Comparison of ENCODE assay signal across 26 mouse cellular contexts in the genomic region with DNA sequence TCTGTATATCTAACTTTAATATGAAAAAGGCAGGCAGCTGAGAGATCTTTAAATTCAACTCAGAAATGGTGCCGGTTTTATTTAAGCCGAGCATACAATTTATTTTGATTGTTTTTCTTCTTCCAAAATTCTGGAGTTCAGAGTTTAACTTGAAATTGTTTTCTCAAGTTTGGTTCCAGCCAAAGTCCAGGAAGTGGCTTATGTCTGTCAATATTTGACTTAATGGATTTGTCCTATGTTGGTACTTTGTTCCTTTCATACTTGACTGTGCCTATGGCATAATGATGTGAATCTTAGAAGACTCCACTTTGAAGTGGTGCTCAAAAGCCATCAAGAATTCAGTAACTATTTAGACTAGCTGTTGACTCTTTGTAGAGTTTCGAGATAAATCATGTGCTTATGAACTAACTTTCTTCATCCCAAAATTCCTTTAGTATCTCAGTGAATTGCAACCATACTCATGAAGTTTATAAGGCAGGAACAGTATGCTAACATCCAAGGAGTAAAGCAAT.
DNase-seq lines count a peak whose midpoint lies in the region; ATAC-seq lines count a peak whose summit lies in the region.
"Had no signal": no experiment of that assay in that cellular context is flagged by ENCODE, and none has a peak within 500 bp of the region (broad histone marks: within the 10 kb centered on the region; RNA-seq: fewer than 3 reads in every experiment).

No protein-coding gene starts in this region.

- H3K4me1 ChIP-seq in lung, embryonic 15.5 days = peaks cover 3% of the 10 kb centered on the region; the same call in 1 of the 2 replicates
- H3K4me1 ChIP-seq: embryonic facial prominence, embryonic 12.5 days; embryonic facial prominence, embryonic 15.5 days; heart, embryonic 12.5 days; hindbrain, embryonic 13.5 days had no signal

- H3K27ac ChIP-seq in lung, embryonic 15.5 days = no peak overlapping the region
- H3K27ac ChIP-seq: embryonic facial prominence, embryonic 12.5 days; embryonic facial prominence, embryonic 15.5 days; gastrocnemius, adult 2 months; heart, embryonic 15.5 days; hindbrain, embryonic 10.5 days; hindbrain, embryonic 13.5 days had no signal

- 59% methylated on average over 3 of the region's 3 CpGs for WGBS in lung, embryonic 15.5 days

- no peaks in the 10 kb centered on the region for H3K36me3 ChIP-seq in lung, embryonic 15.5 days
- H3K36me3 ChIP-seq: embryonic facial prominence, embryonic 12.5 days; embryonic facial prominence, embryonic 15.5 days; heart, embryonic 15.5 days; hindbrain, embryonic 13.5 days had no signal

- ATAC-seq in lung, embryonic 15.5 days (ENCODE audit: borderline replicate concordance, extremely low read depth, low FRiP score, low TSS enrichment) = 0 out of 2 replicates have a peak, but pooled peaks have one; percentile 57
- ATAC-seq: CD4-positive, CD25-positive, alpha-beta regulatory T cell, adult 4 months; forebrain, embryonic 14.5 days; forebrain, postnatal 0 days had no signal

- no peak overlapping the region for H3K4me3 ChIP-seq in lung, embryonic 15.5 days
- H3K4me3 ChIP-seq: embryonic facial prominence, embryonic 12.5 days; embryonic facial prominence, embryonic 15.5 days; gastrocnemius, adult 2 months; heart, embryonic 12.5 days; heart, embryonic 15.5 days; hindbrain, embryonic 10.5 days; hindbrain, embryonic 13.5 days had no signal

- H3K9ac ChIP-seq in lung, embryonic 15.5 days = no peak overlapping the region
- H3K9ac ChIP-seq: embryonic facial prominence, embryonic 12.5 days; embryonic facial prominence, embryonic 15.5 days; forebrain, postnatal 0 days; heart, embryonic 12.5 days; heart, embryonic 15.5 days; hindbrain, embryonic 13.5 days had no signal

- peak; percentile 69 for DNase-seq in kidney, adult 9 months
- DNase-seq in kidney, postnatal 4 days = no peak
- DNase-seq in lung, postnatal 4 days = no peak
- peak; percentile 19 for DNase-seq in lung, postnatal 25 days (ENCODE audit: low spot score)
- DNase-seq in lung, adult 18-20 months = no peak
- DNase-seq: adrenal gland, adult 2 months; adrenal gland, postnatal 14 days; cerebellum, adult 11 months; cerebellum, adult 2 months; cerebellum, adult 9-11 months; cerebellum, postnatal 25 days; forebrain, postnatal 0 days; gastrocnemius, adult 2 months; gastrocnemius, postnatal 14 days; heart, adult 18-20 months; heart, postnatal 10 days; heart, postnatal 36 days had no signal

- no peaks in the 10 kb centered on the region for H3K9me3 ChIP-seq in lung, embryonic 15.5 days
- H3K9me3 ChIP-seq: embryonic facial prominence, embryonic 12.5 days; embryonic facial prominence, embryonic 15.5 days; heart, embryonic 12.5 days; heart, embryonic 15.5 days; hindbrain, embryonic 10.5 days; hindbrain, embryonic 13.5 days had no signal

- no peak overlapping the region for H3K4me2 ChIP-seq in lung, embryonic 15.5 days
- H3K4me2 ChIP-seq: embryonic facial prominence, embryonic 12.5 days; embryonic facial prominence, embryonic 15.5 days; heart, embryonic 12.5 days; heart, embryonic 15.5 days; hindbrain, embryonic 13.5 days had no signal

- H3K27me3 ChIP-seq in lung, embryonic 15.5 days = no peaks in the 10 kb centered on the region
- H3K27me3 ChIP-seq: embryonic facial prominence, embryonic 12.5 days; embryonic facial prominence, embryonic 15.5 days; heart, embryonic 12.5 days; heart, embryonic 15.5 days; hindbrain, embryonic 13.5 days had no signal

Comparison
In these comparisons a context has a peak if more than half of its experiments do, and no peak if none do; other contexts are left out.
1. DNase-seq: peak in kidney, adult 9 months (single experiment) and lung, postnatal 25 days (single experiment); none in kidney, postnatal 4 days (0 of 2), lung, postnatal 4 days (0 of 2) and lung, adult 18-20 months (0 of 2).